Mouse (Mus musculus) CD4-positive, CD25-positive, alpha-beta regulatory T cell, adult 4 months (primary cell): Measurements from ENCODE around the gene Nr4a3. TPM values are rescaled to one million over a fixed set of nuclear protein-coding genes. Genes with fewer than 3 reads are reported as not detected.

ENCODE experiments used
- ATAC-seq: one replicate; pipeline ENCODE4 v1.8.0; 2017
- polyA plus RNA-seq, 2 experiments: library from polyadenylated mRNA; unstranded; fragments of 100-300 nt; shearing (Covaris generic); gene quantifications; one replicate each; pipeline ENCODE4 v1.2.1; 2017

Nr4a3 gene
- polyA plus RNA-seq, 2 experiments from 2014 or later: 2.2 to 2.3 TPM

- no peak for ATAC-seq
Measured at GRCm38 (mm10) chr4:48050442-48050841, 5.5 kb downstream of the Nr4a3 start.

DNA sequence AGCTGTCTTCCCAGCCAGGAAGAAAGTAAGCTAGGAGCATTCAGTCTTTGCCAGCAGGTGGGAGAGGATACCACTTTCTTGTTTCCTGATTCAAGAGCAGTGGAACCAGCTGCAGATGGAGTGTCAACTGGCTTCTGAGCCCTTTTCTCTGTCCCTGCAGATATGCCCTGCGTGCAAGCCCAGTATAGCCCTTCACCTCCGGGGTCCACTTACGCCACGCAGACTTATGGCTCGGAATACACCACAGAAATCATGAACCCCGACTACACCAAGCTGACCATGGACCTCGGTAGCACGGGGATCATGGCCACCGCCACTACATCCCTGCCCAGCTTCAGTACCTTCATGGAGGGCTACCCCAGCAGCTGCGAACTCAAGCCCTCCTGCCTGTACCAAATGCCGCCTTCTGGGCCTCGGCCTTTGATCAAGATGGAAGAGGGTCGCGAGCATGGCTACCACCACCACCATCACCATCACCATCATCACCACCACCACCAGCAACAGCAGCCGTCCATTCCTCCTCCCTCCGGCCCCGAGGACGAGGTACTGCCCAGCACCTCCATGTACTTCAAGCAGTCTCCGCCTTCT, 6.2 kb downstream of the Nr4a3 start:
- ATAC-seq: no peak

GRCm38 (mm10) chr4:48051674-48052121, 6.7 kb downstream of the Nr4a3 start:
- ATAC-seq: no peak

DNA sequence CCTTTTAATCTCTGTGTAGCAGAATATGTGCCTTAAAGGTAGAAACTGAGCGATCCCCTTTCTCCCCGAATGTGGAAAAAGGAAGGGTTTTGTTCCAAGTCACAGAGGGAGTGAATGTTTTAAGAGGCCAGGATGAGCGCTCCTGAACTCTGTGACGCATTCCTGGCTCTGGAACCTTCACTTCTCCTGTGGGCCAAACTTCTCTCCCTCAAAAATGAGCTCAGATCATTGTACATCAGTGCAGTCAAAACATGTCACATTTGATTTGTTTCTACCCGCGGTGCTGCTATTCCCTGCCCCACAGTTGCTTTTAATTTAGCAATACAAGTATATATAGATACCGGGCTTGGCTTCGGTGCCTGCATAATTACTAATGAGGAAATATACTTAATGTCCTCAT, 16.8 kb downstream of the Nr4a3 start:
- ATAC-seq: no peak

- no peak for ATAC-seq
Measured at GRCm38 (mm10) chr4:48064311-48064710, 19.4 kb downstream of the Nr4a3 start.

- ATAC-seq: no peak
Measured at GRCm38 (mm10) chr4:48066676-48067075, 21.7 kb downstream of the Nr4a3 start.

DNA sequence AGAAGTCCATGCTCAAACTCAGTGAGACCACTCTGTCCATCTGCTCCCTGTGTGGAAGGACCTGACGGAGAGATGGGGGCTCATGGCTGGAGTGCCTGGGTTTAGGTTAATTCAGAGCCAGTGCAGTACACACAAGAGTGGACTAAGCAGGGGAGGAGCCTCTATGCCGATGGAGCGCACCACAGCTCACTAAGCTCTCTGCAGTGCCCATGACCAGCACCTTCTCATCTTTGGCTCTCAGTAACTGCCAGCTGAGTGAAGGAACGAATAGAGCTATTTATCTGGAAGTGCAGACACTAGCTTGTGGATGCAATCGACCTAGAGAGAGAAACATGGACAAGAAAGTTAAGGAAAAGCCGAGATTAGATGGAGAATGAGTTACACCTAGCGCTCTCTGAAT, 24.2 kb downstream of the Nr4a3 start:
- ATAC-seq: no peak

GRCm38 (mm10) chr4:48072006-48072405, 27.1 kb downstream of the Nr4a3 start:
- no peak for ATAC-seq

- no peak for ATAC-seq
Measured at GRCm38 (mm10) chr4:48073325-48073724, 28.4 kb downstream of the Nr4a3 start.

DNA sequence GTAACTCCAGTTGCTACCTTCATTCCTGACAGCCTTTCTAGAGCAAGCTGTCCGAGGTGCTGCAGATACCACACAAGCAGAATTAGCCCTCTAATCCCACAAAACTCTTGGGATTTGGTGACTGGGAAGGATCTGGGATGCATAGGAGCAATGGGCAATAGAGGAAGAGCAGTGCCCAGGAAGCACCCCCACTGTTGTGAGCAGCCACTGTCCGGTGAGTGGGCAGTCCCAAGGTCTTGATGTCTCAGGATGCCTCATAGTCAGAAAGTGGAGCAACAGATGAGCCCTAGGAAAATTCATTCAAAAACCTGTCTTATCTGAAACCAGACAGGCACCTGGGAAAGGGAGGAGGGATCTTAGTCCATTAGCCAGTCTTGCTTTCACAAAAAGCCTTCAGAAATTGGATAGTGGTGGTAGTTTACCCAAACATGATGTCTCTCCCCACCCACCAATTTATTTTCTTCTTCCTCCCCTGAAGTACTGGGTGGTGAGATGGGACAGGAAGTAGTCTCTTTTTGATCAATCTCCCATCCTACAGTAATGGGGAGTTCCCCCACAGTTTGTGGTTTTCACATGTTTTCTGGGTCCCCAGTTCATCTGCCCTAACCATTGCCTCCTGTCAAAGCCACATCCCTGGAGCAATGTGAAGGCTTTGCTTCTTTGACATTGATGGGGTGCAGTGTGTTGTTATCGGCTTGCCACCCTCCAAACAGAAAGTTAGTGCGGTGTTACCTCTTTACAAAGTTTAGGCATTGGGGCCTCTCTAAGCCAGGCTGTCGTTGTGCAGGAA, 29.7 kb downstream of the Nr4a3 start:
- ATAC-seq: peak; percentile 97

- no peak for ATAC-seq
Measured at GRCm38 (mm10) chr4:48076693-48077471, 31.9 kb downstream of the Nr4a3 start.

- no peak for ATAC-seq
Measured at GRCm38 (mm10) chr4:48078213-48078612, 33.3 kb downstream of the Nr4a3 start.

DNA sequence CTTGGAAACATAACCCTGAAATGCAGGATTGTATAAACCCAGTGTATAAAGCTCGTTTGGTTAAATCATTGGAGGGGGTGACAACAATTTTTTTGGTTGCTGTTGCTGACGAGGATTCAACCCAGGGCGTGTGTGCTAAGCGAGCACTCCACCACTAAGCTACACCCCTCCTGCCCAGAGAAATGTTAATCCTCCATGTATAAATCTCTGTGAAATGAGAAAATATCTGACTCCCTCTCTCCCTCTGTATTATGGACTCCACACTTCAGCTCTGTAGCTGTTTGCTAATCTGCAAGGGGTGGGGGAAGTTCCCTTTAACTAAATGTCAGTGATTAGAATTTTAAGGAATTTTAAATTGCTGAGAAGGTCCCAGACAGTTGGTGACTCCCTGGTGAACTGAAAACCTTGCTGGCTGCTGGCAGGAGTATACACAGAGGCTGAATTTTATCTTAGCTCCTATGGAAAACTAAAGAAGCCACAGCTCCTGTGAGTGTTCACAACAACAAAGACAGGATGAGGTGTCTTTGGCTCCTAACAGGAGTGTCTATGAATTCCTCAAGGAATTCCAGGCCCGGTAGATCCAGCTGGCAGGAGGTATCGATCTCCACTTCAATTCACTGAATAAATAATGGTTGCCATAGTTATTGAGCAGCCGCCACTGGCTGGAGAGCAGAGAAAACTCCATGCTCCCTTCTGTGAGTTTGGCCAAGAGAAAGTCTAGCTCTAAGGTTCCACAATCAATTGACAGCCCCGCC, 34.5 kb downstream of the Nr4a3 start:
- no peak for ATAC-seq

- ATAC-seq: no peak
Measured at GRCm38 (mm10) chr4:48083452-48083851, 38.5 kb downstream of the Nr4a3 start.

DNA sequence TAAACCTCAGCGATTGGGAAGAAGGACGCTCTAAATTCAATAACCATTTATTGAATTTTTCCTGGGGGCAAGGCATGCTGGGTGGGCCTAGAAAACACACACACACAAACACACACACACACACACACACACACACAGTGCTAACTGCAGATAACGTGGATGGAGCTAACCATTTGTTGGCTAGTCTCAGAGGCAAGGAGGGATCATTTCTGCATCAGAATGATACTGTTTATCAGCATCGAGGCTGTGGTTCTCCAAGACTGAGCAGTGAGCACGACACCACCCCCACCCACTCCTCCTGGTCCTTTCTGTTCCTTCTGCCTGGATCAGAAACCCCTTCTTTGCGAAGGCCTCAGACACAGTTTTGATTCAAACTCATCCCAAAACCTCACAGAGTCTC, 41.7 kb downstream of the Nr4a3 start:
- no peak for ATAC-seq

DNA sequence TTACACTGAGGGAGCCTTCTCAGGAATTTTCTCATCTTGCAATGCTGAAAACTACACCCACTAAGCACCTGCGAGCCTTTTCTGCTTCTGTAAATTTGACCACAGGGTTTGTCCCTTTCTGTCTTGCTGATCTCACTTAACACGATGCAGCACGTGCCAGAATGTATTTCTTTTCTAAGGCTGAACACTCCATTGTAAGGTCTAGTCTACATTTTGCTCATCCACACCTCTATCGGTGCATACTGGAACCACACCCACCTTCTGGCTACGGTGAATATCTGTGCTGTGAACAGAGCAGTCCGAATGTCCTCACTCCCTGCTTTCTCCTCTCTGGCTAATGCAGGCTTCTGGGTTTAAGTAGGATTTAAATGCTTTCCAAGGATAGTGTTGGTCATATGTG, 42.5 kb downstream of the Nr4a3 start:
- no peak for ATAC-seq

DNA sequence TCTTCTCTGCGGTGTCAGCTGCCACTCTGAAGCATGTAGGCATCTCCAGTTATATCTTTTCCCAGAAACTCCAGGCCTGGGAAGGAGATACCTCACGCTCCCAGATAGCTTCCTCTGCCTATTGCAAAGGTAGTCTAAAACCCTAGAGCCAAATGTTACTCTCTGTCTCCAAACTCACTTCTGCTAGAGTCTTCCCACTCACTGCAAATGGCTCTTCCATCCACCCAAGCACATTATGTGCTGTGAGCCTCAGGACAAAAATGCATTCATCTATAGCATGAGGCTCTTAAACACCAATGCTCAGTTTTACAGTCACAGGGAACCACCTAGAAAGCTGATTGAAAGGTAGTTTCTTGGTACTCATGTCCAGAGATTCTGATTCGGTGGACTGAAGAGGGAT, 48.3 kb downstream of the Nr4a3 start:
- ATAC-seq: no peak

- ATAC-seq: no peak
Measured at GRCm38 (mm10) chr4:48100217-48100616, 55.3 kb downstream of the Nr4a3 start.

GRCm38 (mm10) chr4:48101981-48102380, 57.0 kb downstream of the Nr4a3 start:
- ATAC-seq: no peak

- no peak for ATAC-seq
Measured at GRCm38 (mm10) chr4:48105387-48105786, 60.4 kb downstream of the Nr4a3 start.

DNA sequence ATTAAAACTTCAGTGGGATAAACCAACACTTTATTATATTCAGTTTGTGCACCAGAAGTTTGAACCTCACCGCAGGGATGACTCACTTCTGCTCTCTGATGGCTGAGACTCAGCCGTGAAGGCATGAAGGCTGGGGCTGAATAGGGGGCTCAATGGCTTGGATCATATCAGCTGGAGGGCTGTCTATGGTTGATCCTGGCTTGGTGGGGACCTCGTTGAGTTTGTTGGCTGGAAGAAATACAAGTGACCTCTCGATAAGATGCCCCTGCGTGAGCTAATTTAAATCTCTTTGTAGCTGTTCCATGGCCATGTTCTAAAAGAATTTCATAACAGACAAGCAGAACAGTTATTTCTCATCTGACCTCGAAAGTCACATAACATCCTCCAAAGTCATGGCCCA, 62.1 kb downstream of the Nr4a3 start:
- no peak for ATAC-seq

DNA sequence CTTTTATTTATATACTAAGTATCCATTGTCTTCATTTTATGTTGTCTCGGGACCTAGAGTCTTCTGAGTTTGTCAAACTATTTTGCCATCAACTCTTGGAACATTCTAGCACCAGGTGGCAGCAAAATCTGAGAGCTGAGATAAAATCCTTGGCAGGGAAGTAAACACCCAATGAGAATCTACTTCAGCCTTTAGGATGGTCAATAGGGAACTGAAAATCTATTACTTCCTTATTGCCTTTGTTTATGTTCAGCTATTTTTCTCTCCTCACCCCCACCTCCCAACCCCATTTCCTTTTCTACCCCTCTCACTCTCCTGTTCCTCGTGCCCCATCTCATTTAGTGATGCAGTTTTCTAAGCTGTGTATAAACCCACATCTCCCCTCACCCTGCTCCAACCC, 63.6 kb downstream of the Nr4a3 start:
- ATAC-seq: no peak

- no peak for ATAC-seq
Measured at GRCm38 (mm10) chr4:48110331-48110730, 65.4 kb downstream of the Nr4a3 start.
